Mouse (Mus musculus) T-helper 1 cell (primary cell): Measurements from ENCODE around the gene Nom1.

Experiments used
- in situ Hi-C: fragments of 300-600 bp; cut with MboI, MseI; formaldehyde crosslinking; loops from one replicate; pipeline ENCODE4 v1.15.1; 2025; ENCODE audit warnings: high pct_unique_total_duplicates

Nom1 gene

GRCm38 (mm10) chr5:29434228-29434871, at the start of gene Nom1:
Nom1 (plus strand) TSS chr5:29434664.
- in situ Hi-C loops, result loop anchor here (5.0 to 10.0 kb wide), 2 partner anchors 690 to 1027 kb away; no protein-coding TSS in a partner anchor

GRCm38 (mm10) chr5:29387591-29387990, 46.9 kb upstream of the Nom1 start:
- in situ Hi-C loops, result loop anchor here (5.0 kb wide), 1 partner anchor 300 kb away; no protein-coding TSS in a partner anchor

- in situ Hi-C loops, result loop anchor here (5.0 kb wide), 1 partner anchor 299 kb away; no protein-coding TSS in a partner anchor
These were observed 46.1 kb upstream of the Nom1 start for GRCm38 (mm10) chr5:29388181-29388943.

- in situ Hi-C loops, result loop anchor here (5.0 kb wide), 1 partner anchor 298 kb away; no protein-coding TSS in a partner anchor
These were observed 45.3 kb upstream of the Nom1 start for GRCm38 (mm10) chr5:29388944-29389765.

- in situ Hi-C loops, result no loop called here
These were observed 36.0 kb upstream of the Nom1 start for GRCm38 (mm10) chr5:29398427-29398826.

- in situ Hi-C loops, result no loop called here
These were observed 23.6 kb upstream of the Nom1 start for GRCm38 (mm10) chr5:29410854-29411253.

- in situ Hi-C loops, result no loop called here
These were observed 21.4 kb upstream of the Nom1 start for GRCm38 (mm10) chr5:29413041-29413440.

- in situ Hi-C loops, result loop anchor here (10.0 kb wide), 1 partner anchor 209 kb away; no protein-coding TSS in a partner anchor
These were observed 11.1 kb upstream of the Nom1 start for GRCm38 (mm10) chr5:29423330-29423729.

GRCm38 (mm10) chr5:29434872-29435358, 451 bp downstream of the Nom1 start:
- in situ Hi-C loops, result loop anchor here (5.0 to 10.0 kb wide), 2 partner anchors 690 to 1028 kb away; no protein-coding TSS in a partner anchor

- in situ Hi-C loops, result loop anchor here (10.0 kb wide), 1 partner anchor 689 kb away; no protein-coding TSS in a partner anchor
These were observed 1.0 kb downstream of the Nom1 start for GRCm38 (mm10) chr5:29435491-29435890.

- in situ Hi-C loops, result loop anchor here (10.0 kb wide), 1 partner anchor 688 kb away; no protein-coding TSS in a partner anchor
These were observed 2.3 kb downstream of the Nom1 start for GRCm38 (mm10) chr5:29436728-29437127.

GRCm38 (mm10) chr5:29445275-29445674, 10.8 kb downstream of the Nom1 start:
- in situ Hi-C loops, result no loop called here

- in situ Hi-C loops, result no loop called here
These were observed 17.9 kb downstream of the Nom1 start for GRCm38 (mm10) chr5:29452352-29452751.

GRCm38 (mm10) chr5:29456895-29457656, 22.6 kb downstream of the Nom1 start:
- in situ Hi-C loops, result no loop called here

- in situ Hi-C loops, result no loop called here
These were observed 28.7 kb downstream of the Nom1 start for GRCm38 (mm10) chr5:29462943-29463686.

- in situ Hi-C loops, result no loop called here
These were observed 33.3 kb downstream of the Nom1 start for GRCm38 (mm10) chr5:29467489-29468350.

GRCm38 (mm10) chr5:29468351-29469065, 34.0 kb downstream of the Nom1 start:
- in situ Hi-C loops, result no loop called here

- in situ Hi-C loops, result no loop called here
These were observed 35.0 kb downstream of the Nom1 start for GRCm38 (mm10) chr5:29469501-29469900.
